Mouse (Mus musculus): ENCODE data around the gene Zfp653. TPM values are rescaled to one million over a fixed set of nuclear protein-coding genes. Genes with fewer than 3 reads are reported as not detected.
"Not testable (repeated sequence)": the region's sequence is repeated elsewhere in the genome, so short reads cannot be mapped to it uniquely, and the experiment has no call there.

Gene Zfp653
- polyA plus RNA-seq, 1 experiment, result 8.6 TPM

GRCm38 (mm10) chr9:22075778-22076177 is 4.6 kb upstream of the Zfp653 start:
- 76% methylated on average over 5 of the region's 5 CpGs for WGBS
- not testable (repeated sequence) for DNase-seq (ENCODE audit: low read depth, low spot score)

DNA sequence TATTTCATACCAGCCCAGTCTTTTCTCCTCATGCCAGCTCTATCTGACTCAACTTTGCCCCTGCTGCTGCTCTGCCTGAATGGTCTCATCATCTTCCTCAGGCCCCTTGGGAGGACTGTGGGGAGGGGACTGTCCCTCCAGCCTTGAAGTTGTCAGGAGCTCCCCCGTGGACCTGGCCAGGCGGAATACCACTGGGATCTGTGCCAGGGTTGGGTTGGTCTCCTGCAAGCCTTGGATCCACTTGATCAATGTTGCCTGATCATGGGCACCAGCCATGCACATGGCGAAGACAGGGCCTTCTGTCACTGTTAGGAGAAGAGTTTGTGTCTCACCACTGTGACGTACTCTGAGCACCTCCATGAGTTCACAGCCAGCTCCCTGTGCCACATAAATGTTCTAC is 1.1 kb upstream of the Zfp653 start:
- 87% methylated on average over 4 of the region's 4 CpGs for WGBS
- no peak for DNase-seq (ENCODE audit: low read depth, low spot score)

- WGBS, result 58% methylated on average over 4 of the region's 4 CpGs
- DNase-seq (ENCODE audit: low read depth, low spot score), result no peak
Measured at GRCm38 (mm10) chr9:22069881-22070553, 1.2 kb downstream of the Zfp653 start.

GRCm38 (mm10) chr9:22067195-22067594 is 4.0 kb downstream of the Zfp653 start:
- no peak for DNase-seq (ENCODE audit: low read depth, low spot score)
- 91% methylated on average over 5 of the region's 5 CpGs for WGBS

- WGBS, result 69% methylated on average over 3 of the region's 3 CpGs
Measured at GRCm38 (mm10) chr9:22066433-22066832, 4.7 kb downstream of the Zfp653 start.

DNA sequence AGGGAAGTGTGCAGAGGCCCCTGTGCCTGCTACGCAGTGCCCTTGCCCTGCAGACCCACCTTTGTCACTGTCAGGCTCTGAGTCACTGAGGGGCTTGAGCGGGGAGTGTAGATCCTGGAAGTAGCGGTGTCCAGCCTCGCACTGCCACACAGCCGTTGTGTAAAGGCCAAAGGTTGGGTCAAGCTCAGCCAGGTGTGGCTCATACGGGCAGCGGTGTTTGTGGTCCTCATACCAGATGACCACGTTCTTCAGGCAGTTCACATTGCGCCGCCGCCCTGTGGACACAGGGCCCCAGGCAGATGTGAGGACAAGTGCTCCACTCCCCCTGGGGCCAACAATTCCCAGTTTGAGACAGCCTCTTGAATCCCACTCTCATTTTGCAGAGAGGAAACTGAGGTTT is 5.5 kb downstream of the Zfp653 start:
- WGBS, result 88% methylated on average over 11 of the region's 11 CpGs
- no peak for DNase-seq (ENCODE audit: low read depth, low spot score)

More at GRCm38 (mm10) chr9:22066433-22066832, 4.7 kb downstream of the Zfp653 start:
- DNase-seq (ENCODE audit: low read depth, low spot score), result no peak

DNA sequence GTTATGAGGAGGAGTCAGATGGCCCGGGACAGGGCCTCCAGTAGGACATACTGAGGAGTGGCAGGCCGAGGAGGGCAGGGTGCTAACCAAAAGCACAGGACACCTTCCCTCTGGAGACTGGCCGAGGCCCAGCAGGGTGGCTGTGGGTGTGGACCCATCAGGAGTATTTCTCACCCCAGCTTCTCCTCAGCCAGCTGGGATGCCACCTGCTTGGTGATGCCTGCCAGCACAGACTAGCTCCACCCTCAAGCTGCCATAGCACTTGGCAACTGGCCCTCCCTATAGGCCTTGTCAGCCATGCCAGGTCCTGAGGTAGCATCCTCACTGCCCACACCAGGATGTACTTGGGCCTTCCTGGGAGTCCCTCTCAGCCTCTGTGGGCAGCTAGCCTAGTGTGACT is 6.8 kb downstream of the Zfp653 start:
- DNase-seq (ENCODE audit: low read depth, low spot score), result no peak
- 25% methylated on average over 3 of the region's 3 CpGs for WGBS

- WGBS, result 67% methylated on average over 2 of the region's 2 CpGs
- DNase-seq (ENCODE audit: low read depth, low spot score), result no peak
Measured at GRCm38 (mm10) chr9:22061339-22061738, 9.8 kb downstream of the Zfp653 start.

- 90% methylated on average over 9 of the region's 9 CpGs for WGBS
- DNase-seq (ENCODE audit: low read depth, low spot score), result no peak
Measured at GRCm38 (mm10) chr9:22058011-22058424, 13.2 kb downstream of the Zfp653 start.

DNA sequence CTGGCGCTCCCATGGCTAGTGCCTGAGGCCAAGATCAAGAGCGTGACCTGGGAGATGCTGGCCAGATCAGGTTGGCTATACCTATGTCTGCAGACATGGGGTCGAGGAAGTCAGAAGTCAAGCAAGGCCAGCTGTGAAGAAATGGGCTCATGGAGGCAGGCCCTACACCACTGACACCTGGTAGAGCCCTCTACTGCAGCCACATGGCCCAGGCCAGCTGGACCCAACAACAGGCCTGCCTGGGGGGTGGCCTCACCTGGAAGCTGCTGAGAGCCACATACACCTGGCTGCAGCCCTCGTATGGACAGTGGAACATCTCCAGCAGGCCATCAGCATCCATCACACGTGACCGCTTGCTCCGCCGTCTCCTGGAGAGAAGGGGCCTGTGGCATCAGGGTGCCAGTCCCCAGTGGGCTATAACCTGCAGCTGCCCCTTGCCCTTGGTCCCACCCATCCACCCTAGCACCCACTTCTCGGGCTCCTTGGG is 14.1 kb downstream of the Zfp653 start:
- WGBS, result 96% methylated on average over 9 of the region's 9 CpGs
- DNase-seq (ENCODE audit: low read depth, low spot score), result no peak

DNA sequence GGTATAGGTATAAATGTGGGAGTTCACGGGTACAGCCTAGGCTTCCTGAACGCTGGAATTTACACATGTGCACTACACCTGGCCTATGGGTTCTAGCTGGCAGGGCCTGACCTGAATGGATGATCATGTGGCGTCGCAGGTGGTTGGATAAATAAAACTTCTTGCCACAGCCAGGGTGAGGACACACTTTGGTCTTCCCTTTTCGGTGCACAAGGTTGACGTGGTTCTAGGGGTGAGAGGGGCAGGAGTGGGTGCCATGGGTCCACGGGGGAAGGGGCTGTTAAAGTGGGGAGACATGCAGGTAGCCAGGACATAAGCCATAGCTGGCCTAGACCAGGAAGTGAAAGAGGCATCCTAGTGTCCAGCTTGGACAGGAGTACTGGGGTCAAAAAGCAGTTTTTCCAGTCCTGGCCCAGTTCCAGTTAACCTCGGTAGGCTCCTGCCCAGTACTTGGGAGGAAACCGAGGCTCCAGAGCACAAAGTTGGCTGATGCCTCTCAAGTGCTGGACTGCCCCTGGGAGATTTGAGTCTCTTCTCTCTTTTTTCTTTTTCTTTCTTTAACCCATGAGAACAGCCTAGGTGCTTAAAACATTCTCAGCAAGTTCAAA is 14.8 kb downstream of the Zfp653 start:
- WGBS, result 38% methylated on average over 9 of the region's 9 CpGs

GRCm38 (mm10) chr9:22055713-22056112 is 15.5 kb downstream of the Zfp653 start:
- no peak for DNase-seq (ENCODE audit: low read depth, low spot score)
- whole genome bisulfite sequencing, result 24% methylated on average over 29 of the region's 29 CpGs

More for the DNA sequence above, 14.8 kb downstream of the Zfp653 start:
- no peak for DNase-seq (ENCODE audit: low read depth, low spot score)

DNA sequence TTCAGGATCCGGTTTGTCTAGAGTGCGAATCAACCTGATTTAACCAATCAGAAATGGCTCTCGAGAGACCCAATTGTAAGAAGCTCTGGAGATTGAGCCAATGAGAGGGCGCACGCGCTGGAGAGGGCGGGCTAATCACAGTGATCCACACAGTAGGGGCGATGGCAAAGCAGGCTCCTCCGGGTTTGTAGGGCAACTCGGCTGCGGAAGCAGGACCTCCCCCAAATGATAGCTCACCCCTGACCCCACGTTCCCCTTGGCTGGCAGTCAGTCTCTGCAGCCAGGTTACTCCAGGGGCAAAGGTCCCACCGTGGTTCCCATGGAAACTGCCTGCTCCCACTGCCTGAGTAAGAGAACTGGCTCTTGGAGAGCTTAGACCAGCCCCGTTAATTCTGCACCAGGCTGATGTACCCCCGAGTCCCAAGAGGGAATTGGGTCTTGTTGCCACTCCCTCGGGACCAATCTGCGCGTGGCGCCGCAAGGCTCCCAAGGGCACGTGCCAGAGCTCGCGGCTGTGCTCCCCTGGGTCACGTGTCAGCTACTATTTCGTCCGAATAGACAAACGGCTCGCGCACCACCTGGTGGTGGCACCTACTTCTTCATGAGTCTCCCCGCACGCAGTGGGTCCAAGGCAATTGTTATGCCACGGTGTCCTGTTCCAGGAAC is 16.6 kb downstream of the Zfp653 start:
- no peak for DNase-seq (ENCODE audit: low read depth, low spot score)
- WGBS, result 3% methylated on average over 32 of the region's 32 CpGs

DNA sequence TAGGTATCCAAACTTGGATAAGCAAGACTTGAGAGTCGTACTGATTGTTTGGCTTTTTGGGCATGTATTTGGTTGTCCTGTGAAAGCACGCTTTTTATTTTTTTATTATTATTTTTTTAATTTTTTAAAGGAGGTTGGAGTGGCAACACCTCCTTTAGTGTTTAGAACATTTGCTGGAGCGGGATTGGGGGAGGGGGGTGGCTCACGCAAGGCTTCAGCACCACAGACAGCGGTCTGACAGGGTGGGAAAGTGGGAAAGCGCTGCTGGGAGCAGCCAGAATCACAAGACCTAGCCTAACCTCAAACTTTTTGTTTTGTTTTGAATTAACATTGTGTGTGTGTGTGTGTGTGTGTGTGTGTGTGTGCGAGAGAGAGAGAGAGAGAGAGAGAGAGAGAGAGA is 17.5 kb downstream of the Zfp653 start:
- no peak for DNase-seq (ENCODE audit: low read depth, low spot score)
- WGBS, result 29% methylated on average over 6 of the region's 7 CpGs

DNA sequence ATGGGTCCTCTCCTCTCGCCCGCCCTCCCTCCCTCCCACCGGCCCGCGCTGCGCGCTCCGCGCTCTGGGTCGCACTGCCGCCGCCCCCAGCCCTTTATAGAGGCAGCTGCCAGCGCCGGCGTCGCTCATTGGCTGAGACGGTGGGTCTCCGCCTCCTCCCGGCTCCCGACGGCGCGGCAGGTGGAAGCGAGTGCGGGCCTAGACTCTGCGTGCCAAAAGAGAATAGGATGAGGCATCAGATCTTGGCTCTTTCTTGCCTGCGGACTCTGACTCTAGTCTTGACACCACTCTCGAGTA is 19.3 kb downstream of the Zfp653 start, which contains the start of gene Elavl3:
TSS of gene Elavl3 (minus strand) at position 66 of the 297 bp plus-strand sequence.
- WGBS, result 2% methylated on average over 28 of the region's 28 CpGs

GRCm38 (mm10) chr9:22051161-22051957 is 19.8 kb downstream of the Zfp653 start:
- WGBS, result 3% methylated on average over 67 of the region's 67 CpGs
- no peak for DNase-seq (ENCODE audit: low read depth, low spot score)

More for the DNA sequence above, 19.3 kb downstream of the Zfp653 start, which contains the start of gene Elavl3:
- DNase-seq (ENCODE audit: low read depth, low spot score), result no peak

DNA sequence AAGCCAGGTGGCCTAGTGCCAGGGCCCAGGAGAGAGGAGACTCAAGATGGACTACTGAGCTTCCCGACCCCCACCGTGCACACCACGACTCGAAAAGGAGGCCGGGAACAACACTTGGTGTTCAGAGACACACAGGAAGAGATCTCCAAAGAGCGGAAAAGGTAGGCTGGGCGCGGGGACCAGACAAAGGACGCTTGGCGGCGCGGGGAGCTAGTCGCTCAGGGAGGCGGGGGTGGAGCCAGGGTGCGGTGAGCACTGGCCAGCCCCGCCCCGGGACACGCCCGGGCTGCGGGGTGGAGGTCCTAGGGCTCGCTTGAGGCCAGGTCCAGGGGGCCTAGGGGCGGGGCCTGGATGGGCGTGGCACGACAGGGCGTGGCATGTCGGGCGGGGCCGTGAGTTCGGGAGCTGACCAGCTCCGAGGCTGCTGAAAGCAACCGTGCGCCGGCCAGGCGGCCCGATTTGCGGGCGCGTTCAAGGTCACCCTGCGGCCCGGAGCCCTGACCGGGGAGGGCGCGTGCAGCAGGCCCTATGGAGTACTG is 20.8 kb downstream of the Zfp653 start:
- DNase-seq (ENCODE audit: low read depth, low spot score), result no peak
- WGBS, result 1% methylated on average over 43 of the region's 43 CpGs

DNA sequence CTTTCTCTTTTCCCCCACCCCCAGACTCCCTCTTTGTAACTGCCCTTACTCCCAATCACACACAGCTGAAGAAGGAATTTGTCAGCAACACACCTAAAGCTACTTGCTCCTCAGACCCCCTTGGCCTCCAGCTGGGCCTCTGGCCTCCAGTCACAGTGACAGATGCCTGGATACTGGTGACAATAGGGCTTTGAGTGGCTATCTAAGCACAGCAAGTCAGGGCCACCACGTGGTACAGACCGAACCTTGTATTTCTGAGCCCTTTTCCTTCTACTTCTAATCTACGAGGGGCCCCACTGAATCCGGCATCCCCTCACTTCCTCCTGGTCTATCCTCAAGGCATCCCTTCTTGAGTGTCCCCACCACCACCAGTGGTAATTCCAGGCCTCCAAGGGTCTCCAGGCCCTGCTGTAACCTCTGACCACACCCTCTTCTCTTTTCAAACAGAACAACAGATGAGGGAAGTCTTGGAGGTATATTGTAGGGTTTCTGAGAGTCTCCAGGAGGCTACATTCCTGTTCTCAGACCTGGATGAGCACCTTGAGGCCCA is 21.4 kb downstream of the Zfp653 start:
- no peak for DNase-seq (ENCODE audit: low read depth, low spot score)
- 47% methylated on average over 4 of the region's 4 CpGs for WGBS

DNA sequence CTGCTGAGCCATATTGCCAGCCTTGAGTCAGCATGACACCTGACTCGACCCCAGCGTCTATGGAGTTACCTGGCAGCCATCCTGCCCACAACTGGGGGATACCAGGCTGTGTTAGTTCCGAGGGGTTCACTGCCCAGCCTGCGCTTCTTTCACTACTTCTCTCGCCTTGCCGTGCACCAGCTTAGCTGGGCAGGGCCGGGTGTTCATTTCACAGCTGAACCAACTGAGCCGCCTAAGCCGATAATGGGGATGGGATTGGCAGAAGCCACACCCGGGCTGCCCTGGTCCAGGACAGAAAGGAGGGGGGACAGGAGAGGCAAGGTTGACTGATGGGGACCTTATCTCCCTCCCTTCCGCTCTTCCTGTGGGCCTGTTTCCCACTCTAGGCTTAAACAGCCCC is 21.9 kb downstream of the Zfp653 start:
- DNase-seq (ENCODE audit: low read depth, low spot score), result no peak
- 33% methylated on average over 11 of the region's 11 CpGs for WGBS

All from large intestine, adult 2 months (tissue).